Mouse (Mus musculus) urinary bladder, postnatal 36 days (tissue): ENCODE measurements around the gene Uqcrc1.

Experiments used
- DNase-seq, 2 experiments: peaks; one replicate each; pipeline ENCODE4 v3.0.0; 2022; ENCODE audit warnings: low spot score in 2 of 2, mixed read lengths in 1 of 2

Gene Uqcrc1

GRCm38 (mm10) chr9:108983209-108983608, 46.8 kb downstream of the Uqcrc1 start:
- no peak for DNase-seq

GRCm38 (mm10) chr9:108985710-108986109, 49.3 kb downstream of the Uqcrc1 start, which contains the start of gene Ucn2:
Gene Ucn2, plus strand, starts transcription at chr9:108986010.
- no peak for DNase-seq

GRCm38 (mm10) chr9:108987704-108988350, 51.4 kb downstream of the Uqcrc1 start:
- DNase-seq: peak; percentile 23 to 58

- no peak for DNase-seq
Observed at GRCm38 (mm10) chr9:108989802-108990461, 53.5 kb downstream of the Uqcrc1 start.

- DNase-seq: no peak
Observed at GRCm38 (mm10) chr9:108990462-108990820, 54.0 kb downstream of the Uqcrc1 start.

- DNase-seq: peak; percentile 90 to 96
Observed at GRCm38 (mm10) chr9:108991428-108992084, 55.1 kb downstream of the Uqcrc1 start, which contains the start of gene Pfkfb4. Gene Pfkfb4, plus strand, starts transcription at chr9:108991778.

- DNase-seq: no peak
Observed at GRCm38 (mm10) chr9:108992085-108992469, 55.6 kb downstream of the Uqcrc1 start.

- DNase-seq: no peak
Observed at GRCm38 (mm10) chr9:108992620-108993361, 56.4 kb downstream of the Uqcrc1 start.

- no peak for DNase-seq
Observed at GRCm38 (mm10) chr9:108996411-108996810, 60.0 kb downstream of the Uqcrc1 start.

GRCm38 (mm10) chr9:108998287-108999166, 62.1 kb downstream of the Uqcrc1 start:
- DNase-seq: no peak

- no peak for DNase-seq
Observed at GRCm38 (mm10) chr9:108999167-108999526, 62.7 kb downstream of the Uqcrc1 start.
